Mouse (Mus musculus) MEL (cell line): ENCODE data around the gene Chst15. TPM values are rescaled to one million over a fixed set of nuclear protein-coding genes. Genes with fewer than 3 reads are reported as not detected.

ENCODE experiments used
- DNase-seq: peaks from one replicate; pipeline ENCODE4 v3.0.0; 2011; ENCODE audit warnings: low read depth, low spot score
- H3K27ac ChIP-seq: 2 replicates; pipeline ENCODE4 v1.5.1; 2012; ENCODE audit warnings: low read depth, mild to moderate bottlenecking, control low read depth, low read length, moderate library complexity; ENCODE audit not compliant: control insufficient read depth
- H3K27me3 ChIP-seq, 2 experiments: fragments of 150-350 bp in 1 of 2; sonication (generic) in 1 of 2; 2 replicates each; pipeline ENCODE4 v1.6.1; 2012; ENCODE audit warnings: low read length in 2 of 2, mild to moderate bottlenecking in 2 of 2, improper control_type of control experiment in 1 of 2, moderate library complexity in 1 of 2; ENCODE audit not compliant: insufficient read depth in 2 of 2, control insufficient read depth in 1 of 2
- H3K36me3 ChIP-seq, 2 experiments: 2 replicates each; pipeline ENCODE4 v1.6.1; 2012 to 2014; ENCODE audit warnings: low read length in 2 of 2, improper control_type of control experiment in 1 of 2, inconsistent platforms in 1 of 2, mild to moderate bottlenecking in 1 of 2; ENCODE audit not compliant: insufficient read depth in 2 of 2, control insufficient read depth in 1 of 2
- H3K4me1 ChIP-seq, 2 experiments: fragments of 150-350 bp in 1 of 2; sonication (generic) in 1 of 2; 2 replicates each; pipeline ENCODE4 v1.6.1; 2012; ENCODE audit warnings: low read length in 2 of 2, improper control_type of control experiment in 1 of 2, mild to moderate bottlenecking in 1 of 2; ENCODE audit not compliant: insufficient read depth in 2 of 2, control insufficient read depth in 1 of 2
- H3K4me3 ChIP-seq, 2 experiments: fragments of 150-350 bp in 1 of 2; sonication (generic) in 1 of 2; 2 replicates each; pipeline ENCODE4 v1.5.1; 2012; ENCODE audit warnings: low read depth in 2 of 2, low read length in 2 of 2, mild to moderate bottlenecking in 2 of 2, moderate library complexity in 2 of 2, control low read depth in 1 of 2, improper control_type of control experiment in 1 of 2; ENCODE audit not compliant: control insufficient read depth in 1 of 2, insufficient read depth in 1 of 2
- H3K79me2 ChIP-seq: 2 replicates; pipeline ENCODE4 v1.6.1; 2012; ENCODE audit warnings: mild to moderate bottlenecking, low read length, moderate library complexity; ENCODE audit not compliant: control insufficient read depth, poor library complexity, insufficient read depth
- H3K9ac ChIP-seq: 2 replicates; pipeline ENCODE4 v1.6.1; 2012; ENCODE audit warnings: low read depth, mild to moderate bottlenecking, control low read depth, low read length, moderate library complexity; ENCODE audit not compliant: control insufficient read depth, poor library complexity, severe bottlenecking
- H3K9me3 ChIP-seq: fragments of 150-350 bp; sonication (generic); replicated peaks from 2 replicates; pipeline ENCODE4 v1.6.1; 2012; ENCODE audit warnings: mild to moderate bottlenecking, low read length, improper control_type of control experiment, moderate library complexity; ENCODE audit not compliant: insufficient read depth
- BHLHE40 ChIP-seq: IDR thresholded peaks from 2 replicates; pipeline ENCODE4 v1.6.1; 2012; ENCODE audit warnings: low read depth, mild to moderate bottlenecking, inconsistent platforms, low read length, improper control_type of control experiment, borderline replicate concordance
- CHD1 ChIP-seq: IDR thresholded peaks from 2 replicates; pipeline ENCODE4 v1.6.1; 2012; ENCODE audit warnings: low read depth, mild to moderate bottlenecking, inconsistent platforms, low read length, improper control_type of control experiment
- ETS1 ChIP-seq: IDR thresholded peaks from 2 replicates; pipeline ENCODE4 v1.6.1; 2012; ENCODE audit warnings: low read depth, mild to moderate bottlenecking, inconsistent platforms, low read length, improper control_type of control experiment, moderate library complexity
- GABPA ChIP-seq: IDR thresholded peaks from 2 replicates; pipeline ENCODE4 v1.6.1; 2012; ENCODE audit warnings: low read depth, mild to moderate bottlenecking, inconsistent platforms, low read length, improper control_type of control experiment, moderate library complexity
- JUND ChIP-seq: IDR thresholded peaks from 2 replicates; pipeline ENCODE4 v1.6.1; 2011; ENCODE audit warnings: low read depth, mild to moderate bottlenecking, improper control_type of control experiment, low read length
- KAT2A ChIP-seq: conservative IDR thresholded peaks from 2 replicates; pipeline ENCODE4 v1.6.1; 2012; ENCODE audit warnings: low read depth, low read length, improper control_type of control experiment, inconsistent platforms
- MAFK ChIP-seq: IDR thresholded peaks from 2 replicates; pipeline ENCODE4 v1.6.1; 2011; ENCODE audit warnings: low read depth, mild to moderate bottlenecking, low read length, improper control_type of control experiment, borderline replicate concordance
- MAZ ChIP-seq: IDR thresholded peaks from 2 replicates; pipeline ENCODE4 v1.6.1; 2012; ENCODE audit warnings: low read depth, mild to moderate bottlenecking, inconsistent platforms, low read length, improper control_type of control experiment
- MXI1 ChIP-seq: IDR thresholded peaks from 2 replicates; pipeline ENCODE4 v1.6.1; 2011; ENCODE audit warnings: mild to moderate bottlenecking, low read depth, low read length, improper control_type of control experiment
- POLR2A ChIP-seq, 2 experiments: IDR thresholded peaks; 2 replicates each; pipeline ENCODE4 v1.6.1; 2011 to 2012; ENCODE audit warnings: low read length in 2 of 2, mild to moderate bottlenecking in 2 of 2, control low read depth in 1 of 2, improper control_type of control experiment in 1 of 2, low read depth in 1 of 2, moderate library complexity in 1 of 2; ENCODE audit not compliant: control insufficient read depth in 1 of 2, insufficient read depth in 1 of 2, poor library complexity in 1 of 2
- POLR2AphosphoS2 ChIP-seq: IDR thresholded peaks from 2 replicates; pipeline ENCODE4 v1.6.1; 2011; ENCODE audit warnings: low read length, improper control_type of control experiment
- RAD21 ChIP-seq: IDR thresholded peaks from 2 replicates; pipeline ENCODE4 v1.6.1; 2011; ENCODE audit warnings: mild to moderate bottlenecking, low read depth, low read length, improper control_type of control experiment
- SMC3 ChIP-seq: IDR thresholded peaks from 2 replicates; pipeline ENCODE4 v1.6.1; 2011; ENCODE audit warnings: low read depth, low read length, improper control_type of control experiment
- TAL1 ChIP-seq: IDR thresholded peaks from 2 replicates; pipeline ENCODE4 v1.6.1; 2012; ENCODE audit warnings: mild to moderate bottlenecking, inconsistent platforms, low read length, moderate library complexity, mixed read lengths
- TBP ChIP-seq: IDR thresholded peaks from 2 replicates; pipeline ENCODE4 v1.8.0; 2011; ENCODE audit warnings: low read depth, low read length, improper control_type of control experiment
- TCF12 ChIP-seq: IDR thresholded peaks from 2 replicates; pipeline ENCODE4 v1.6.1; 2014; ENCODE audit warnings: low read depth, mild to moderate bottlenecking, inconsistent platforms, low read length, improper control_type of control experiment, moderate library complexity
- USF1 ChIP-seq: IDR thresholded peaks from 2 replicates; pipeline ENCODE4 v1.6.1; 2014; ENCODE audit warnings: low read depth, mild to moderate bottlenecking, inconsistent platforms, low read length, improper control_type of control experiment, moderate library complexity
- ZC3H11A ChIP-seq: IDR thresholded peaks from 2 replicates; pipeline ENCODE4 v1.6.1; 2012; ENCODE audit warnings: low read depth, mild to moderate bottlenecking, inconsistent platforms, low read length, improper control_type of control experiment
- ZNF384 ChIP-seq: IDR thresholded peaks from 2 replicates; pipeline ENCODE4 v1.6.1; 2012; ENCODE audit warnings: low read depth, mild to moderate bottlenecking, inconsistent platforms, low read length, improper control_type of control experiment
- polyA plus RNA-seq, 2 experiments: library from polyadenylated mRNA; stranded (reverse) in 1 of 2; unstranded in 1 of 2; fragments of >175 nt in 1 of 2; fragments of >200 nt in 1 of 2; gene quantifications; 2 replicates each; pipeline versions ENCODE4 v1.2.1 to v1.2.4; 2012; ENCODE audit warnings: low replicate concordance in 2 of 2, low read depth in 1 of 2; ENCODE audit not compliant: insufficient read length in 2 of 2, insufficient read depth in 1 of 2, missing spikeins in 1 of 2
- total RNA-seq: library from RNA; depleted of rRNA; stranded (reverse); fragments of 300-350 nt; gene quantifications from 2 replicates; pipeline ENCODE4 v1.2.3, GENCODE M21; 2012

Chst15 gene
- total and polyA plus RNA-seq, 3 experiments: 14.9 to 18.1 TPM; not detected in 1

- H3K9me3 ChIP-seq: no peaks in the 10 kb centered on the region
- no peak for DNase-seq
Observed at GRCm38 (mm10) chr7:132339041-132339839, 22.2 kb upstream of the Chst15 start.

GRCm38 (mm10) chr7:132338350-132338749, 21.3 kb upstream of the Chst15 start:
- Histone ChIP-seq H3K9me3 (no peaks in the 10 kb centered on the region), H3K4me3 (no peak overlapping the region), H3K27ac (no peak overlapping the region), H3K4me1 (peaks cover 25 to 31% of the 10 kb centered on the region in 2 experiments), H3K9ac (no peak overlapping the region), H3K27me3 (no peaks in the 10 kb centered on the region), H3K79me2 (no peaks in the 10 kb centered on the region), H3K36me3 (peaks cover 0 to 22% of the 10 kb centered on the region in 2 experiments; a peak in 2 of 4 replicates)
- no peak for TF ChIP-seq RAD21
- TF ChIP-seq MXI1: no peak
- TF ChIP-seq SMC3: no peak
- no peak for TF ChIP-seq JUND
- TF ChIP-seq CHD1: no peak
- TF ChIP-seq TCF12: no peak
- TF ChIP-seq GABPA: no peak
- TF ChIP-seq ZC3H11A: no peak
- no peak for TF ChIP-seq POLR2AphosphoS2
- no peak for TF ChIP-seq USF1
- no peak for TF ChIP-seq TAL1
- no peak for DNase-seq

More at GRCm38 (mm10) chr7:132339041-132339839, 22.2 kb upstream of the Chst15 start:
- no peak overlapping the region for H3K9ac ChIP-seq
- H3K36me3 ChIP-seq: peaks cover 0 to 23% of the 10 kb centered on the region in 2 experiments; a peak in 2 of 4 replicates
- H3K27ac ChIP-seq: no peak overlapping the region
- H3K4me1 ChIP-seq: peaks cover 22 to 33% of the 10 kb centered on the region in 2 experiments
- no peaks in the 10 kb centered on the region for H3K27me3 ChIP-seq
- no peak overlapping the region for H3K4me3 ChIP-seq
- TF ChIP-seq POLR2A (IDR thresholded peaks at IDR 0.05; ENCODE audit: control insufficient read depth in 1 of 2, insufficient read depth in 1 of 2, low read depth in 1 of 2, low read length in 2 of 2, poor library complexity in 1 of 2): no peak
- no peak for TF ChIP-seq MXI1
- no peak for TF ChIP-seq KAT2A
- TF ChIP-seq ZNF384: no peak
- no peak for TF ChIP-seq MAFK
- TF ChIP-seq BHLHE40: no peak
- no peak for TF ChIP-seq ETS1
- no peak for TF ChIP-seq TBP
- TF ChIP-seq MAZ: no peak
- H3K79me2 ChIP-seq: no peaks in the 10 kb centered on the region
